Mouse (Mus musculus) thymus, postnatal 0 days (tissue): ENCODE measurements around the gene Slc37a1. TPM values are rescaled to one million over a fixed set of nuclear protein-coding genes. Genes with fewer than 3 reads are reported as not detected.

ENCODE experiments used
- DNase-seq: peaks from one replicate; pipeline ENCODE4 v3.0.0-alpha.2; 2015; ENCODE audit warnings: low spot score
- polyA plus RNA-seq: library from polyadenylated mRNA; unstranded; fragments of >200 nt; fragmentation: Nextera tagmentation; extraction: Ambion mirVana; gene quantifications from 2 replicates; pipeline ENCODE4 v1.2.1, GENCODE M21; 2015

Slc37a1 gene
- polyA plus RNA-seq, 1 experiment from 2014 or later, result 14.1 TPM

DNA sequence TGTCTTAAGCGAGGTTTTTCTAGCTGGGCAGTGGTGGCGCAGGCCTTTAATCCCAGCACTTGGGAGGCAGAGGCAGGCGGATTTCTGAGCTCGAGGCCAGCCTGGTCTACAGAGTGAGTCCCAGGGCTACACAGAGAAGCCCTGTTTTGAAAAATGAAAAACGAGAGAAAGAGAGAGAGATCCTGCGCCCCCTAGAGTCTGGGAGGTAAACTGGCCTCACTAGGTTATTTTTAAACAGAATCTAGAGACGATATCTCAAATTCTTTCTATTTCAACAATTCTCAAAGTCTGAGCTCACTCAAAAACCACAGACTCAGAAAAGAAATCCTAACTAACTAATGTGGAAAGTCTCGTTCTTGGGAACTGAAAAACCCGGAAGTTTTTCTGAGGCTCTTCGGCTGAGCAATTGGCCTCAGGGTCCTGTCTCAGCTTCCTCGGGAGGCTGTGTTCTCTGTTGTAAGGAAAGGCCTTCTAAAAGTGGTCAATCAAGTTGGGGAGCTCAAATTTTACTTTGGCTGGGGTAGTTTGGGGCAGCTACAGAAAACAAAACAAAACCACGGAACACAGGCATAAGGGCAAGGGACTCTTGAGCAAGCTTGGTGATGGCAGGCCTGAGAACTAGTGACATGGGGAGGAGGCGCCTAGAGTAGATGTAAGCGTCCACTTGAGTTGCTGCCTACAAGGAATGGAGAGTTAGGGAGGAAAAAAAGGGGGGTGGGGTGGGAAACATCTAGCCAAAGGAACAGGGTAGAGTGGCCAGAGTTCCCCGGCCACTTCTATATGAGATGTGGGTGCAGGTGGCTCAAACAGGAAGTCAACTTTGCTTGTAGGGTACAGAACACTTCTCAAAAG is 8.0 kb downstream of the Slc37a1 start:
- DNase-seq, result peak; percentile 44

DNA sequence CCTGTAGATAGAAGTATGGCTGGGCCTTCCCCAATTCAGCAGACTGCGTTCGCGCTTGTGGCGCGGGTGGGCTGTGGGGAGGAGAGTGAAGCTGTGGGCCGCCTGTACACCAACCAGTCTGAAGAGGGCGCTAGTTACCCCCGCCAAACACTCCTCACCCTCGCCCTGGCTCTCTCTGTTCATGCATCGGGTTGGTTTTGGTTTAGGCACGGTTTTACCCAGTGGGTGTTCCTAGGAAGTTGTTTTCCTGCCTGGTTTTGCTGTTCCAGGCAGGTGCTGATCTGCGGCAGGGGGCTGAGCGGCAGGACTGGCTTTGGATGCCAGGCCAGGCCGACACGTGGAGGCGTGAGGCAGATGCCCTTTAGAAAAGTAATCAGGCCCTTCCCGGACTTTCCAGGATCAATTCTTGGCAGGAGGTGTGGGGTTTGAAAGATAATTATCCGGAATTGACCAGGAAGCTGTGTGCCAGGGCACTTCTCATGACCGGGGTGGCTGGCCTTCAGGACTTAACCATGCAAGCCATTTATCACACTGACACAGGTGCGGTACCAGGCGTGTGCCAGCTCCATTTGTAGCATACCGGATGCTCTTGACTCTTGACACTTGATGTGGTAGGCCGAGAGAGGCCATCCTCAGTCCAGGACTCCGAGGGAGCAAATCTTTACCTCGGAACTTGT is 8.8 kb downstream of the Slc37a1 start:
- peak; percentile 82 for DNase-seq

DNA sequence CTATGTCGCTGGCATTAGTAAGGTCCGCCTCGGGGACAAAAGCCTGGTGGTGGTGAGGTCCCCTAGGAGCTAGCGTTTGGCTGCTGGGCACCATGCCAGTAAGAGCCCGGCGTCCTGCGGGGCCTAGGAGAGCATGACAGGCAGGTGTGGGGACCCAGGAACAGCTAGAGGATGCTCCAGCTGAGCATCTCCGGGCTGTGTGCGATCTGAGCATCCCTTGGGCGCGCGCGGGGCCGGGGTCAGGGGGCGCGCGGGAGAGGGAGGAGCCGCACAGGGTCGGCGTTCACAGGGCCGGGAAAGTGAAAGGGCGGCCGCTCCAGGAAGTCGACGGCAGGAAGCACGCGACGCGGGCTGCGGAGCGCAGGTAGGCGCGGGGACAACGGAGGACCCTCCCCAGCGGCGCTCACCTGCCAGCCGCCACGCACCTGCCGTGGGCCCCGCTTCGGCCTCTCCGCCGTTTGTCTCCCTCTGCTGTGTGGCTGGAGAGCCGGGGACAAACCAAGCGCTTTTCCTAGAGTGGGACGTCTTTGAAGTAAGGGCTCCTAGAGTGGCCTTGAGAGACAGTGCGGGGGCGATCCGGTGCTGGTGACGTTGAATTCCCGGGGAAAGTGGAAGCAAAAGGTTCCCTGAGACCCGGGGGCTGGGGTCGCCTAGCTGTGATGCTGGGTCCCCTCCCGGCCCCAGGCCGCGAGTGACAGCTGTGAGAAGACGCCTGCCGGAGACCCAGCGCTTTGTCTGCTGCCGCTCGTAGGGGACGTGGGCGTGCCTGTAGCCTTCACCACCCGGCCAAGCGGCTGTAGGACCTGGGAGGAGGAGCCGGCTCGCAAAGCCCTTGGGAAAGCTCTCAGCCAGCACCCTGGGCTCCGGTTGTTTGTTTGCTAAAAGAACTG is 9.5 kb downstream of the Slc37a1 start:
- peak; percentile 77 for DNase-seq

DNA sequence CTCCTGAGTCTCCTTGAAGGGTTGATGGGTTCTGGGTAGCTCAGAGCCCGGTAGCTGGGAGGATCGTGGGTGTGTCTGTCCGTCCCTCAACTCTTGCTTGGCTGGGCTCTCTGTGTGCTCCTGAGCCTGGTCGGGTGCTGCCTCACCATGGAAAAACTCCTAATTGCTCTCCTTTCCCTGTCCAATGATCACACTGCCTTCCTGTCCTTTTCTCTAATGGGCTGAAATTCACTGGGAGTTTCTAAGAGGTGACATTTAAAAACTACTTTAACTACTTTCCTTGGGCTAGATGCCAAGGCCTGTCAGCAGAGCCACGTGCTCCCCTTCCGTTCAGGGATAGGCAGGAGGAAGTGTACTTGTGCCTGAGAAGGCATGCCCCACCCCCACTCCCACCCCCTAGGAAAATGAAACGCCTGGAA is 10.9 kb downstream of the Slc37a1 start:
- DNase-seq, result no peak

DNA sequence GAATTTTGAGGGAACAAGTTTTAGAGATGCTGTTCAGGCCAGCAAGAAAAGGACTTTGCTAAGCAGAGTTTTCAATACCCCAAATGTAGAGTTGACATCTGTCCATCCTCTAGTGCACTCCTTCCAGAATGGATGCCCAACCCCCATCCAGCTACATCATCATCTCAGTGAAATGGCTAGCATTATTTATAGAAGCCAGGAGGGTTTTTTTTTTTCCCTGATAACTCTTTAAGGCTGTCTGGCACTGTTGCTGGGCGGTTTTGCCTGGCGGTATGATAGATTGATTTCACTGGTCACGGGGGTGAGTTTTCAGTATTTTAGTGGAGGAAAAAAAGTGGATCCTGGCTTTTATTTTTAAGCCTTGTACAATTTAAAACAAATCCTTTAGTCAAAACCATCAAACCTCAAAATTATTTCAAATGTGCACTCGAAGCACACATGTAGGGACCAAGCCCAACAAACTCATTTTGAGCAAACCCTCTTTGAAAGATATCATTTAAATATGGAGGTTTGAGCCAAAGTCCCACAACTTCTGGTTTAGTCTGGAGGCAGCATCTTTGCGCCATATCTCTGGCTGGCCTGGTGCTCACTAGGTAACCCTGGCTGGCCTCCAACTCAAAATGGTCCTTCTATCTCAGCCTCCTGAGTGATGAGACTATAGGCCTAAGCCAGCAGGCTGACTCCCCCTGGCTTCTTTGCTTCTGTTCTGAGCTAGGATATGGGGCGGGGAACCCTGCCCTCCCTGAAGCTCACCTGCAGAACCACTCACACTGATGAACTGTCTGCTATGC is 12.0 kb downstream of the Slc37a1 start:
- DNase-seq, result no peak

DNA sequence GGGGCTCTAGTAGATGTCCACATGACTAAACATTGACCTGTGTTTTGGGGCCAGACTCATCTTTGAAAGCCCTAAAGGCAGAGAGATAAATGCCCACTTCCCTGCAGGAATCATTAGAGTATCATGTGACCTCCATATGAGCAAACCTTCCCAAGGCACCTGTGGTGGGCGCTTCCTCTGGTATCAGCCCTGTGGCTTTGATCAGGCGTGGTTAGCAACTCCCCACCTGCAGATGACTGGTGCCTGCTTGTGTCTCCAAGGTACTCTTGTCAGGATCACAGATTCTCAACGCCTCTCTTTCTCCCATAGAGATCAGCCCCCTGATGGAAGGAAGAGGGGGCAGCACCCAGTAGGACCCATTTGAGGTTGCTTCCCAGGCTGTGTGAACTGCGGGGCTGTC is 13.4 kb downstream of the Slc37a1 start:
- peak; percentile 38 for DNase-seq

DNA sequence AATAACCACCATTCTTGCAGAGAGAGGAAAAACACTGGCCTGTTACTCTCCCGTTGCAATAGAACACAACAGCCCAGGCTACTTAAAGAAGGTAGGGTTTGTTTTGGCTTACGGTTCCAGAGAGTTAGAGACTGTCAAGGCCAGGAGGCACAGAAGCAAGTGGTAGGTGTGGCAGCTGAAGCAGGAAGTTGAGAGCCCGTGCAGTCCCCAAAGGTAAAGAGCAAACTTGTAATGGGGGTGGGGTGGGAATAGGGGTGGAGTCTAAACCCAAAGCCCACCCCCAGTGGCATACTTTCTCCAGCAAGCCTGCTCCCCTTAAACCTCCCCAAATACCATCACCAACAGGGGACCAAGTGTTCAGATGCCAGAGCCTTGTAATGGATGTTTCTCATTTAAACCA is 14.1 kb downstream of the Slc37a1 start:
- no peak for DNase-seq

DNA sequence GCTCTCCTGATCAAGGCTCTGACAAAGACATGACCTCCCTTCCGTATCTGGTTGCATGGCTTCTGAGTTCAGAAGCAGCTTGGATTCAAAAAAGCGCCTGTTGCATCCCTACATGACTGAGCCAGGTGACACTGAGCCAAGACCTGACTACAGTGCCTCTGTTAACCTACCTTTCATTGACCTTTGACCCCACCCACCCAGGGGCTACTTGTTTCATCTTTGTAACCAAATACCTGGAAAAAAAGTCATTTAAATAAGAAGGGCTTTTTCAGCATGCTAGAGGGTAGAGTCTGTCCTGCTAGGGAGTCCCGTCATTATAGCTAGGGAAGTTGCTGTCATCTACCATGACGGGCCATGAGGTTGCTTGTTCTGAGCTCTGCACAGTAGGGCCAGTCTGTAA is 16.8 kb downstream of the Slc37a1 start:
- no peak for DNase-seq

DNA sequence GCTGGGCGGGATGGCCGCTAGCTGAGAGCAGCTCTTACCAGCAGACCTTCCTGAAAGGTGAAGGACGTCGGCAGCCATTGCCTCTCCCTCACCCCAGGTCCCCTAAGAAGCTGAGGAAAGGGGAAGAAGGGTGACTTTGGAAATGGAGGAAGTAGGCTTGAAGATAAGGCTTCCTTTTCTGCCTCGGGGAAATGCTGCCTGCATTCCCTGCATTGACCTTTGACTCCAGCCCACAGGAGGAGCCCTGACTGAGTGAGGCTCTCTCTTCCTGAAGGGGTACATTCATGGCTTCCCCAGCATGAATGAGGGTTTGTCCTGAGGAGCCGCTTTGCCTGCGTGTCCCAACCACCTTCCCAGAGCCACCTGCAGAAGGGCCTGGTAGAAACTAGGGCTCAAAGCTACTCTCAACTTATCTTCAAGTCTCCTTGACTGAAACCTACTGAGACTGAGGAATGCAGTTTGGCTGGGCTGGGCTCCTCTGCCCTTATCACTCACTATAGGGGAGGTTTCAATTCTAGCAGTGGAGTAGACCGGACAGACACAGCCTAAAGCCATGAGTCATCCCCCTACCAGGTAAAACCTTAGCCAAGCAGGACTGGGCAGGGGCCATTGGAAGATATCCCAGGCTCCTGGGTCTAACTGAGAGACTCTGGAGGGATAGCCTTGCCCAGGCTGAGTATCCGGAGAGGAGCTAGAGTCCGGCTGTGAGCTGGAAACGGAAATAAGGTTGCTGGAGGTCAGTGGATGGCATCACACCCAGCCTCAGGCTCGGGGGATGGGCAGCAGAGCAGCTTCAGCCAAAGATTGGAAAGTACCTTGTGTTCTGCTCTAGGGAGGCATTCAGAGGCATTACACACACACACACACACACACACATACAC is 18.5 kb downstream of the Slc37a1 start:
- DNase-seq, result no peak

DNA sequence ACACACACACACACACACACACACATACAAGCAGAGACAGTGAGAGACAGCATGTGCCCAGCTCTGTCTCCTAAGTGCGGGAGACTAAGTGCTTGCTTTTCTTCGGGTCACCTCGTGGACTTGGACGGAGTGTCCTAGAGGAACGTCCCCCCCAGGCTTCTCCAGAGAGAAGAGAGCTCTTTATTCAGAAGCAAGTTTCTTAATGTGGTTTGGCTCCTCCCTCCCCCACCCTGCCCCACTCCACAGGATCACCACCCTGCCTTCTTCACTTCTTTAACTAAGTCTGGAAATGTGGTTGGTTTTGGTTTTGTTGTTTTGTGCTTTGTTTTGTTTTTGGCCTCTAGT is 19.2 kb downstream of the Slc37a1 start:
- DNase-seq, result no peak

DNA sequence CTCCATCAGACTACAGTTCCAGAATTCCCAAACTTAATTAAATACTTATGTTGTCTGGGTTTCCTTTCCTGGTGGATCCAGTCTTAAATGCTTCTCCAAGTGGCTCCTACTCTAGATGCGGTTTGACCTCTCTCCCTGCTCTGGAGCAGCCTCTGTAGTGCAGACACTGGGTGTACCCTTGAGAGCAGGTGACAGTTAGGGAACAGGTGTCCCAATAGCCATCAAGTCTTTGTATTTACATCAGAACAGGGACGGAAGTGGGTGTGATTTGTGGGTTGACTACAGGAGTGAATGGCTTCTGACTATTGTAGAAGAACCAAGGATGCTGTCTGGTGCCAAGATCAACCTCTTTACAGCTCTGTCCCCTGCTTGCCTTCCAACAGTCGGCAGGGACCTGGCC is 21.2 kb downstream of the Slc37a1 start:
- no peak for DNase-seq

DNA sequence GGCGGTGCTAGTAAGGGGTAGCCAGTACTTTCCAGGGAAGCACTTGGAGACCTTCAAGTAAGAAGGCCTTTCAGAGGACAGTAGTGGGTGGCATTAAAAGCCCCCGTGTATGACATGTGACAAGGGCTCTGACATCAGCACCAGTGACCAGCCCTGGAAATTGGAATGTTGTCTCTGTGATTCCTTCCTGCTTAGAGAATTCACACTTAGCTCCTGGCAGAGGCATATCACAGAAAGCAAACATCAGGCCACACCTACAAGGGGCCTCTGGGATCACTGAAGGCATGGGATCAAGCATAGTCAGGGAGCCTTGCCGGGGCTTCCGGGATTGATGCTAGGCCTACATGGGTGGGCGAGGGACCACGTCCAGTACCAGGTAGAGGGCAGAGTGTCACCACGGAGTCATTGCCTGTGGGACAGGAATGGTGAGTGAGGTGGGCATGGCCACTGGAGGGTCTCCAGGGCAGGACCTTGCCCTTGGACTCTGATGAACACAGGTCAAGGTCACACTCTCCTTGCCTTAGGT is 21.8 kb downstream of the Slc37a1 start:
- DNase-seq, result no peak

DNA sequence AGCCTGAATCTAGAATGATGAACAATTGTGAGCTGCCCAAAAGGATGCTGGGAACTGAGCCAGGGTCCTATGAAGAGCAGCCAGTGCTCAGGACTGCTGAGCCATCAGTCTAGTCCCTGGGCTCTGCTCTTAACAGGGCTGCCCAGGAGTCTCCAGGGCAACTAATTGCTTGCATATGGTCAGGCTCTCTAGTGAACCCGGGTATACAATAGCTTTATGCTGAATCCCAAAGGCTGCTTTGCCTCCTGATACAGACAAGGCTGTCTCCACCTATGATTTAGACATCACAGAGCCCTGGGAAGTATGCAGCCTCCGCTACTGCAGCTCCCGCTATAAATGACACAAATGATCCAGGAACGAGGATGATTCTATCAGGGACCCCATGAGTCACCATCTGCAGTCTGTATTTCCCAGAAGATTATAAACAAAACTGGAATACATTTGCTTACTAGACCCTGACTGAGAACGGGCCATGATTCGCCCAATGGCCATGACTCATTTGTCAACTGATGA is 22.7 kb downstream of the Slc37a1 start:
- DNase-seq, result no peak

DNA sequence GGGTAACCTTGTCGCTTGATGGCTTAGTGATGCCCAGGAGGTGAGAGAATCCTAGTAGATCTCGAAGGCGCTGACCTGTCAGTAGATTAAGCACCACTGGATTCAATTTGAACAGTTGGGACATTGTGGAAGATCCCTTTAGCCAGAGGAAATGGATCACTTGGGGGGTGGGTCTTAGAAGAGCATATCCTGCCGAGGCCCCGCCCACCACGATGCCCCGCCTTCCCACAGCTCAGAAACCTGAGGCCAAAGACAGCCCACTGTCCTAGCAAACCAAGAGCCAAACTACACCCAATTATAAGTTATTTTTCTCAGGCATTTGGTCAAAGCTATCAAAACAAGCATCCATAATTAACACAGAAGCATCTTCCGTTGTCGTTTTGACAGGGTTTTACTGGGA is 24.5 kb downstream of the Slc37a1 start:
- DNase-seq, result no peak

DNA sequence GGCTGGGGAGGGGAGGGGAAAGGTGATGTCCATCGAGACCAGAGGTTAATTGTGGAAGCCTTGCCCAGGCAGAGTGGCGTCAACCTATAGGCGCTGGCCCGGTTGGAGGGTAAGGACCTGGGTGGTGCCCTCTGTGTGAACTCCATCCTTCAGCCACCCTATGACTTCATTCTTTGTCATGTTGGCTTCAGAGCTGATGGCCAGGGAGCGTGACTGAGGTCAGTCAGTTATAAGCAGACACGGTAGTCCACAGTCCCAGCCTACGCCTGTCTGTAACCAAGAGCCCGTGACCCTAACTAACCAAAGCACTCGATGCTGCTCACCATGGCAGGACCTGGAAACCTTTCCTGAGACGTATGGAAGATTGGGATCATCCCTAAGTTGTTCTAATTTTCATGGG is 26.1 kb downstream of the Slc37a1 start:
- DNase-seq, result no peak

DNA sequence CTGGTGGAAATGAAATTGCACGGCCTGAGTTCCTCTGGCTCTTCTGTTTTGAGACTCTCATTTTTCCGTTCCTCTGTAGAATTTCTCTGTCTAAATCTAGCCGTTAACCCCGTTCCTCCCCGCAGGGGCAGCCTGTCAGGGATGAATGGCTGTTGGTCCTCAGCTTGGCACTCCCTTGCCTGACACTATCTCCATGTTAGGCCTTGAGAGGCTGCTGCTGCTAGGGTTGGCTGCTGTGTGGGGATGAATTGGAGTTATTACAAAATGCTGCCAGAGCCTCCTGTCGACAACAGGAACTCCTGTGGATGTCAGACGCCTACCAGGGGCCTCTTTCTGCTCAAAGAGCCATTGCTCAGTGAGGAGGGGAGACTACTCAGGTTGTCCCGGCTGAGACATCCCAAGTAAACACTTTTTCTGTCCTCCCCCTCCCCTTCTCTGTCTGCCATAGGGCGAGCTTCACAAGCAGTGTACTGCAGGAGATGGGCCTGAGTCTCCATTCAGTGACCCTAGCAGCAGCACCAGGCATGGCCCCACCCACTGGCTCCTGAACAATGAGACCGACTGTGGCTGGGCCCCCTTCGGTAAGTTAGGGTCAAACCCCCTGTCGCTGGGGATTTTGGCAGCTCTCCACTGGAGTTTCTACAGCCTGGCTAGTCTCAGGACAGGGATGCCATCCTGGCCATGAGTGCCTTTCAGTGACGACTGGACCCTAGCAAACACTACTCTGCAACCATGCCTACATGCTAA is 28.6 kb downstream of the Slc37a1 start:
- DNase-seq, result no peak

DNA sequence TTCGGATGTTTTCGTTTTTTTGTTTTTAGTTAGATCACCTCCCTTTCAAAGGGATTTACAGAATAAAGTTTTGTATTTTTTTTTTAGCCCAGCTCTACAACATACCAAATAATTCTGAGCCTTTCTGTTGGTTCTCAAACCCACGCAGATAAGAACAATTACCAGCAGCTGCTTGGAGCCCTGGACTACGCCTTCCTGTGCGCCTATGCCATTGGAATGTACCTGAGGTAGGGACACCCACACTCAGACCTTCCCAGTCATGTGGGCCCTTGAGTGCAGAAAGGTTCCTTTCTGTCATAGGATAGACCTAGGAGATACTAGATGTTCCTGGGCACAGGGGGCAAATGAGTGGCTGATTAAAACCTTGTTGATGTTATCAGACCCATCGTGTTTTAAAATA is 29.4 kb downstream of the Slc37a1 start:
- DNase-seq, result no peak

DNA sequence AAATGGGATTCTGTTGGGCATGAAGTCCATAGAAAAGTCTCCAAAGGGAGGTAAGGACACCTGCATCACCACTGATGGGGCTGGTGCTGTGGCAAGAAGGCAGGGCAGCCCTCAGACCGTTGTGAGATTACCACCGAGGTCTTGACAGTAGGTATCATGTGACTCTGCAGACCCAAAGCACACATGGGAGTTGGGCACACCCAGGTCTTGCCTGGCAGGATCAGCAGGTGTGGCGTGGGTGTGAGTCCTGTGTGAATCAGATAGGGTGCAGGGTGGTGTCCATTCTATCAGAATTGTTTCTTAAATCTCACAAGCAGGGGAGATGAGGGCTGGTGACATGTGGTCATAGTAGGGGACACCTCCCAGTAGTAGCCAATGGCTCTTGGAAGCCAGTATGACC is 30.4 kb downstream of the Slc37a1 start:
- no peak for DNase-seq
